Comparison of ENCODE assay signal across 12 mouse cellular contexts in genomic region chr11:79131949-79132411, GRCm38 (mm10). TPM values are rescaled to one million over a fixed set of nuclear protein-coding genes. Genes with fewer than 3 reads are reported as not detected.
A peak's percentile ranks its signal among the peaks of the same experiment; 100 is the strongest.
DNase-seq lines count a peak whose midpoint lies in the region; ATAC-seq and TF ChIP-seq lines count a peak whose summit lies in the region.
"Had no signal": no experiment of that assay in that cellular context is flagged by ENCODE, and none has a peak within 500 bp of the region (broad histone marks: within the 10 kb centered on the region; RNA-seq: fewer than 3 reads in every experiment).

No protein-coding gene starts in this region.

- no peak overlapping the region for H3K4me2 ChIP-seq in lung, embryonic 14.5 days
- no peak overlapping the region for H3K4me2 ChIP-seq in stomach, embryonic 14.5 days (replicated peaks; ENCODE audit: low read depth, low read length)
- H3K4me2 ChIP-seq: midbrain, embryonic 13.5 days had no signal

- no peaks in the 10 kb centered on the region for H3K9me3 ChIP-seq in lung, embryonic 14.5 days (ENCODE audit: low read depth, low read length)
- no peaks in the 10 kb centered on the region; the same call in 1 of the 2 replicates for H3K9me3 ChIP-seq in stomach, embryonic 14.5 days (ENCODE audit: control insufficient read depth, low read depth, low read length)
- H3K9me3 ChIP-seq: midbrain, embryonic 13.5 days had no signal

- H3K4me3 ChIP-seq in gastrocnemius, adult 2 months = no peak overlapping the region
- no peak overlapping the region for H3K4me3 ChIP-seq in lung, embryonic 14.5 days (ENCODE audit: low read depth, low read length)
- H3K4me3 ChIP-seq in stomach, embryonic 14.5 days (ENCODE audit: low read depth, low read length) = no peak overlapping the region
- H3K4me3 ChIP-seq: midbrain, embryonic 13.5 days had no signal

- 35% methylated on average over 9 of the region's 9 CpGs for WGBS in lung, embryonic 14.5 days
- WGBS in stomach, embryonic 14.5 days = 45% methylated on average over 9 of the region's 9 CpGs

- ATAC-seq in lung, embryonic 14.5 days (ENCODE audit: insufficient read depth) = peak; percentile 35; the same call in 1 of the 2 replicates
- ATAC-seq in inflammation-experienced regulatory T-cells, adult 6 months = peak; percentile 53
- ATAC-seq in stomach, embryonic 14.5 days (ENCODE audit: insufficient number of reproducible peaks, insufficient read depth, low FRiP score, low read depth) = peak; percentile 42; the same call in 1 of the 2 replicates
- ATAC-seq: midbrain, embryonic 13.5 days had no signal

- H3K9ac ChIP-seq in lung, embryonic 14.5 days = no peak overlapping the region
- H3K9ac ChIP-seq in stomach, embryonic 14.5 days (replicated peaks; ENCODE audit: low read depth, low read length) = no peak overlapping the region
- H3K9ac ChIP-seq: midbrain, embryonic 13.5 days had no signal

- peaks cover 15% of the 10 kb centered on the region; the same call in 1 of the 2 replicates for H3K4me1 ChIP-seq in lung, embryonic 14.5 days (ENCODE audit: insufficient read depth)
- H3K4me1 ChIP-seq in stomach, embryonic 14.5 days (ENCODE audit: control insufficient read depth, insufficient read depth, low read length) = peaks cover 11% of the 10 kb centered on the region; the same call in 1 of the 2 replicates

- no peaks in the 10 kb centered on the region for H3K36me3 ChIP-seq in lung, embryonic 14.5 days (ENCODE audit: insufficient read depth)
- no peaks in the 10 kb centered on the region for H3K36me3 ChIP-seq in stomach, embryonic 14.5 days (ENCODE audit: control insufficient read depth, insufficient read depth, low read length)
- H3K36me3 ChIP-seq: midbrain, embryonic 13.5 days had no signal

- no peaks in the 10 kb centered on the region for H3K27me3 ChIP-seq in lung, embryonic 14.5 days (ENCODE audit: insufficient read depth, low read length)
- no peaks in the 10 kb centered on the region for H3K27me3 ChIP-seq in stomach, embryonic 14.5 days (ENCODE audit: control insufficient read depth, insufficient read depth, low read length)
- H3K27me3 ChIP-seq: midbrain, embryonic 13.5 days had no signal

- H3K27ac ChIP-seq in gastrocnemius, adult 2 months = no peak overlapping the region
- no peak overlapping the region for H3K27ac ChIP-seq in lung, embryonic 14.5 days (ENCODE audit: low read depth)
- no peak overlapping the region for H3K27ac ChIP-seq in stomach, embryonic 14.5 days (ENCODE audit: low read length)
- H3K27ac ChIP-seq: midbrain, embryonic 13.5 days had no signal

- TF ChIP-seq CTCF in gastrocnemius, adult 2 months (IDR thresholded peaks at IDR 0.05) = no peak
- no peak for TF ChIP-seq CTCF in lung, embryonic 14.5 days (IDR thresholded peaks at IDR 0.05; ENCODE audit: low read depth)

- DNase-seq in gastrocnemius, adult 2 months = peak; percentile 22
- no peak for DNase-seq in gastrocnemius, adult 18-20 months (ENCODE audit: low spot score)
- DNase-seq in lung, embryonic 14.5 days = peak; percentile 40
- DNase-seq in lung, postnatal 25 days (ENCODE audit: low spot score) = no peak
- no peak for DNase-seq in frontal cortex, postnatal 25 days (ENCODE audit: low spot score in 2 of 2)
- DNase-seq in gastrocnemius, postnatal 14 days = no peak
- DNase-seq: adrenal gland, postnatal 10 days; cerebellum, adult 9-10 months; liver had no signal

- intact Hi-C loops in gastrocnemius, adult 2 months (cut with DNase I) = no loop called here
- intact Hi-C loops in gastrocnemius, postnatal 14 days (cut with DNase I; ENCODE audit: low total_unique reads) = no loop called here

RNA-seq across cellular contexts. Expression of gene Ksr1, which starts 14.2 kb away (rescaled TPM):
- total RNA-seq in gastrocnemius, adult 2 months (2021) = 10 to 100 TPM; 92.9 to 98.3 TPM
- total RNA-seq in gastrocnemius, adult 18-20 months (2021) = 100 to 1,000 TPM; 103 to 116 TPM
- 4.0 and 5.1 TPM in 2 replicates for polyA plus RNA-seq in lung, embryonic 14.5 days (2014; fragmentation: Nextera tagmentation; extraction: Ambion mirVana)
- 1 to 10 TPM; 3.6 to 4.6 (median 3.9) TPM for polyA plus RNA-seq in inflammation-experienced regulatory T-cells, adult 6 months (2017; shearing (Covaris generic))
- polyA plus RNA-seq in stomach, embryonic 14.5 days (2014; fragmentation: Nextera tagmentation; extraction: Ambion mirVana) = 3.6 and 3.8 TPM in 2 replicates
- 10 to 100 TPM; 62.2 to 73.3 TPM for total RNA-seq in gastrocnemius, postnatal 14 days (2021)

Comparison
In these comparisons a context has a peak if more than half of its experiments do, and no peak if none do; other contexts are left out.
1. DNase-seq: peak in gastrocnemius, adult 2 months (single experiment) and lung, embryonic 14.5 days (single experiment); none in gastrocnemius, adult 18-20 months (single experiment), lung, postnatal 25 days (single experiment), frontal cortex, postnatal 25 days (0 of 2) and gastrocnemius, postnatal 14 days (single experiment).
2. Peak in every context shown above with its lines, with median percentiles within 50 percentile points of each other: ATAC-seq.